Mouse (Mus musculus) heart, postnatal 14 days (tissue): Measurements from ENCODE around the gene Snx20. TPM values are rescaled to one million over a fixed set of nuclear protein-coding genes. Genes with fewer than 3 reads are reported as not detected.

Experiments
- DNase-seq, 2 experiments: peaks; one replicate each; pipeline ENCODE4 v3.0.0; 2021 to 2022
- intact Hi-C: fragments of 180-260 bp; cut with DNase I; formaldehyde crosslinking; loops from one replicate; pipeline ENCODE4 v1.15.1; 2025
- total RNA-seq, 2 experiments: library from RNA; stranded (reverse); gene quantifications; 2 replicates each; pipeline ENCODE4 v1.2.3; 2021

Snx20 gene
- total RNA-seq, 2 experiments from 2014 or later, result 0.98 to 1.5 TPM

DNA sequence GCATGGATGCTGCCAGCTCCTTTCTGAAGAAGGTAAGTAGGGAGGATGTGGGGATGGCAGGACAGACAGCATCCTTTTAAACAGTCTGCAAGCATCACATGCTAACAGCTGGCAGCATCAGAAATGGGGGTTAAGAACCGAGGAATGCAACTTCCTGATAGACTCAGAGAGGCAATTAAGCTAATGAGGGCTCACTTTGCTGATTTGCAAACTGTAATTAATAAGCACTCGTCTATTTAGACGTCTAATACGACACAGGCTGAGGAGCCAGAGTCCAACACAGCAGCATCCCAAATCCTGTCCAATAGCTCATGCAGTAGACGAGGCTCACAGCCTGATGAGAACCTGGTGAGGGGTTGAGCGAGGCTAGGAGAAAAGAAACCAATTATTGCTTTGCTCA, 25.7 kb downstream of the Snx20 start:
- intact Hi-C loops, result no loop called here
- no peak for DNase-seq

DNA sequence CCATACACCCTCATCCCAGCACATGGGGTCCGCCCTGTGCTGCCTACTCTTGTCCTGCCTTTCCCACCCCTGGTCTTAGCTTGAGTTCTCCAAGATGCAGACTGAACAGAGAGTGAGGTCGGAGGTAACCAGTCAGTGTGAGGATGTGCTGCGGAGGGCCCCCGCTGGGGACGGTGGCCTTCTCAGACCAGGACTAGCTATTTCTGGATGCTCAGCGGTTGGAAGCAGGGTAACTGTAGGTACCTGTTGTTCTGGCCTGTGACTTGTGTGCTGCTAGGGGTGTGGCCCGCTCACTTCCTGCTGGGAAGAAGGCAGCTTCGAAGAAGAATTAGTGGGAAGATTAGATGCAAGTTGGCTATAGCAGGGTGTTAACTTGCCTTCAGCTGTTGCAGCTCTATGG, 26.9 kb downstream of the Snx20 start:
- intact Hi-C loops, result no loop called here
- DNase-seq, result no peak

DNA sequence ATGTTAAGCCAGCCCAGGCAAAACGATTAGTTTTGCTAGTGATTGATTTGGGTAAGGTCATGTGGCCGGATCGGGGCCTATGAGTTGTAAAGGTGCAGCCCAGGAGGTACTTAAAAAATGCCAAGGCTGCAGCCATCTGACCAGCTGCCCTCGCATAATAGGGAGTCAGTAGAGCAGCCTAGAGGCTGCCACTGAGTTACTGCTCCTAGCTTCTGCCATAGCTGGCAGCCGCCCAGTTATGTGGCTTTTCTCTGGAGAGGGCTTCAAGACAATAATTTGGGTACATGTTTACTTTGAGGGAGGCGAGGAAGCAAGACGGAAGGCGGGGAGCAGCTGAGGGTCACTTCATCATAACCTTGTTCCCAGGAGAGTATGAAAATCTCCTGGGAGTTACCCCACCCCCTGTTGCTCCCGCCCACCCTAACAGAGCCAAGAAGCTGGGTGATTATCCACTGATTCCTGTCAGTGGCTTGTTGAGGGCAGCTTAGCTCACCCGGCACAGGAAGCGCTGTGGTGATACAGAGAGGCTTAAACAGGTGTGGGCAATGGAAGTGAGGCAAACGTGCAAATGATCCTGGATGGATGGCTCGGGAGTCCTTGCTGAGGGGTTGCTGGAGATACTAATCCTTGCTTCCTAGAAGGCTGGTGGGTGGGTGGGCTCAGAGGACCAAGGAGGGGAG, 30.4 kb downstream of the Snx20 start:
- no peak for DNase-seq
- intact Hi-C loops, result no loop called here

DNA sequence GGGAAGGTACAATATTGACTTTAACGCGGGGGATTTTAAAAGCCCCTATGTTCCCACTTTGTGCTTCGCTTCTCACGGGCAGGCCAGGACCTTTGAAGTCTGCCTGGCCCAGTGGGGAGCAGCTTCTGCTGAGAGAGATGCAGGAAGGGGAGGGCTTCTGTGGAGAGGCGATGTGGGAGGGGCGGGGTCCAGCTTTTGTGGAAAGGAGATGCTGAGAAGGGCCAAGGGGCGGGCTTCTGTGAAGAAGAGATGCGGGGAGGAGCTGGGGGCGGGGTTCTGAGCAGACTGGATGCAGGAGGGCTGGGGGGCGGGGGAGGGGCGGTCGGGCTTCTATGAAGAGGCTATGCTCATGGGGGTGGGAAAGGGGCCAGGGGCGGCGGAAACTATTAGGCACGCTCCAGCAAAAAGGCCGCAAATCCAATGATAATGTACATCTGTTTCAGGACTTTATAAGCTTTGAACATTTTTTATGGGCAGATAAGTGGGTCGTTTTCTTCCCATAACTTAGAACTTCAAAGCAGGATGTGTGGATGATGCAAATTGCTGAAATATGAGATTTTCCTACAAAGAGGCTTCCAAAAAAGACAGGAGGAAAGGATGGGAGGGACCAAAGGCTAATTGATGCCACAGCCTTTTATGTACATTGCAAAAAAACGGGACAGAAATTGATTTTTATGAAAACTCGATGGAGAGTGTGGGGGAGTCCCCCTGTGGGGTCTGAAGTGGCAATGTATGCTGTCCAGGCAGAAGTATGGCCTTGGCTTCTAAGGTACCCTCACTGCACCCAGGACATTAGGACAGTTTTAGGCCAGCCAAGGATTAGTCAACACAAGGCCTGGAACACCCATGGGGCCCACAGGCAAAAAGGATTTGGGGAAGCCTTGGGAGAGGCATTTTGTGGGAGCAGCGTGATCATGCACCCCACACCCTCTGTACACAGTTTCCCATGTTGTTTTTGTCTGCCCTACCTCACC, 31.6 kb downstream of the Snx20 start:
- peak; percentile 53 to 67 for DNase-seq
- intact Hi-C loops, result no loop called here

DNA sequence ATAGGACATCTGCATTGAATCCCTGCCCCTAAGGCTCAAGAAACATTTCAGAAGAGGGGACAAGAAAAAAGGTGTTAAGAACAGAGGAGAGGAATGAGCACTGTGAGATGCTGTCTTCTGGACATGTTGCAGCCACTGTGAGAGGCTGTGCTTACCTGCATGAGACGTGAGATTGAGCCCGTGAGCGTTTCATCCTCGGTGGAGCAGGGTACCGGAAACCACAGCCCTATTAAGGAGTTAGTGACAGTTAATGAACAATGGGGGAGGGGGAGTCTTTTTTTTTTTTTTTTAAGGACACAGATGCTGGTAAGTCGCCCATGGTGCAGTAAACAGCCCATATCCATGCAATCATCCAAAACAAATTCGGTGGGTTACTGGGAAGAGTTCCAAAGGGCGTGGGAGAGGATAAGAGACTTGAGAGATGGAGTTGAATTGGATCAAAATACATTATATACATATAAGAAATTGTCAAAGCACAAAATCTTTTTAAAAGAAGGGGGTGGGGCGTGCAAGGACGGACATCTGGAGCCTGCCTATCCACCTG, 32.4 kb downstream of the Snx20 start:
- no peak for DNase-seq
- intact Hi-C loops, result no loop called here

DNA sequence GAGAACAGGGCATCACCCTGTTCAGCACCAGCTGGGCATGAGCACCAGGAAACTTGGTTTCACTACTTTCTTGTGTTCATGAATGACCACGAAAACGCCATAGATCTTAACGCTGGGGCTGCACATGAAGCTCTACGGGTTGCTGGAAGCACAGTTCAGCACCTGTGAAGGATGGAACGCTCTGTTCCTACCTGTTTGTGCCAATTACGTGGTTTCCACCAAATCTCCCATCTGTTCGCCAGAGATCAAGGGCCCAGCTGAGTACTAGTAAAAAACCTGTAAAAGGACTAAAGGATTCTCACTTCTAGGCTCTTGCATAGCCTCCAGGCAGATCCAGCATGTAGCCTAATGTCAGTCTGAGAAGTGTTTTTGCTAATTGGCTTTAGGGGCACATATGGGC, 36.4 kb downstream of the Snx20 start:
- no peak for DNase-seq
- intact Hi-C loops, result no loop called here

DNA sequence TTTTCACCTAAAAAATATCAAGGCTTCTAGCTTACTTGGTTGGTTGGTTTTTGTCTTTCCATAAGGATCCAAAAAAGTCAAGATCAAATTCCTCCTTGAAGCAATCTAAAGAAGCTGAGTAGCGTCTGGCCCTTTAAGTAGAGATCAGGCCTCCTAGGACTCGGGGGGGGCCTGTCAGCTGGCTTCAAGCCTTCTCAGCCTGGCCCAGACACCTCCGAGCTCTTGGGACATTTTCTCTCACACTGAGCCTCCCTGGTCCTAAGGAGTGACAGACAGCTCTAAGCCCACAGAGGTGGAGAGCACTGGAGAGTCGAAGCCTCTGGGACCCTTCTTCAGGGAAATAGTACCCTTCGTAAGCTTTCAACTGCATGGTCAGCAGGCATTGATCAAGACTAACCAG, 37.4 kb downstream of the Snx20 start:
- no peak for DNase-seq
- intact Hi-C loops, result no loop called here

DNA sequence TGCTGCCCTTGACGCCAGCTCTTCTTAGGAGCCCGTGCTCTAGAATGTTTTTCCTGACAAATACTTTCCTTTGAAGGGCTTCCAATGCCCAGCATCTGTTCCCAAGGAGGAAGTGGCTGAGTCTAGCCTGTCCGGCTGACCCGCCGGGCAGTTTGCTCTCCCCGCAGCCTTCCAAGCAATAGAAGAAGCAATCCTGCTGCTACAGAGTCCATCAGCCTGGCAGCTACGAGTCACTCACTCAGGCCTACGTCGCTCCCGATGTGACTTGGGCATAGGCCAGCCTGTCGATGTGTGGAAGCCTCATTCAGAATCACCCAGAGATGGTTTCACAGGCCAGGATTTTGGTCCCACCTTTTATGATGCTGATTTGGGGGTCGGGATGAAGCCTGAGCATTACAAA, 39.9 kb downstream of the Snx20 start:
- intact Hi-C loops, result no loop called here
- DNase-seq, result no peak

DNA sequence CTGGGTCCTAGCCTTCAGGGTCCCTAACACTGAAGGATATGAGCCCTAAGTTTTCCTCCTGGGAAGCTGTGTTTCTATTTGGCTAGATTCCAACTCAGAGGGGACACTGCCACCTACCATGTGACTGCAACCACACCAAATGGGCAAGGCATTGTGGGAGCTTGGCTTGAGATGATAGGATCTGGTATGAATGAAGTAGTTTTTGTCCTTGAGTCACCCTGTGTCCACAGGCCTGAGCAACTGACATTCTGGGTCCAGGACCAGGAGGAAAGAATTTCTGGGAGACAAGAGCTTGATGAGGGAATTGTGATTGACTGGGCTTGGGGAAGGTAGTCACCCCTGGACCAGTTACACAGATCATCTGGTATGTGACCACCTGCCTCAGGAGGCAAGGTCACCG, 42.0 kb downstream of the Snx20 start:
- no peak for DNase-seq
- intact Hi-C loops, result no loop called here

DNA sequence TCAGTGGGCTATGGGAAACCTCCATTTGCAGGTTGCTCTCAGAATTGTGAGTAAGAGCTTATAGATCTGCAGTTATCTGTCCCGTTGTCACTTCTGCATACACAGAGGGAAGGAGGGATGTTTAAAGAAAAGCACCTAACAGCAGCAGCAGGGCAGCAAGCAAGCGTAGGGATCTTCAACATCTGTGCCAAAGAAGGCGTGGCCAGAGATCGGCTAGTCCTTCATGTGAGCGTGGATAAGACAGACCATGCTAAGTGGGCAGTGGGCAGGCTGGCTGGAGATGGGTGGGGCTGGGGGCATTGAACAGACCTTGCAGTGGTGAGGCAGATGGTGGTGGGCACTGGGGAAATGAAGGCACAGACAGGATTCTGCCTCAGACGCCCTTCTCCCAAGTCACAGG, 45.7 kb downstream of the Snx20 start:
- intact Hi-C loops, result no loop called here
- DNase-seq, result no peak

DNA sequence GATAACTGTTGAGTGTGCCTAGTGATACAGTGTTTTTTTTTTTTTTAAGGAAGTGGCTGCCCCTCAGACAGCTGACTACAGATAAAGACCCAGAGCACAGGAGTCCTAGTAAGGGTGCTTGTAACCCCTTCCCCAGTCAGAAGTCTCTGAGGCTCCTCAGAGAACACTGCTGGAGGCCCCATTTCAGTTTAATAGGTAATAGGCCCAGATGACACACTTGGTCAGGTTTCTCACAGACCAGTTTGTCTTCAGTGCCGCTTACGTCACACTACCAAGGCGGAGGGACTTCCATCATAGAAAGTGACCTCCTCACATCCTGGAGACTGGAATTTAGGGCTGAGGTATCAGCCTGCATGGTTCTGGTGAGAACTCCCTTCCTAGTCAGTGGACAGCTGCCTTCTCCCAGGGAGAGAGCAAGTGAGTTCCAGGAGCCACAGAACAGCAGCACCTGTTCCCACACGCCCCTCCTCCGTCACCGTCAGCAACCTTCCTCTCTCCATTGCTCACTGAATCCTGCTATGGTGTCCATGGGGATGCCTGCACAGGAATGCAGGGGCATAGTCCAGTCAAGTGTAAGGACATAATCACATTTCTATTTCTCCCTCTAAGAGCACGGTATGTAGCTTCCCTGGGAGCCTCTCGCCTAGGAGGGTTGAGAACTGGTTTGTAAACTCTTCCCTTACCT, 47.6 kb downstream of the Snx20 start:
- intact Hi-C loops, result no loop called here
- DNase-seq, result no peak

DNA sequence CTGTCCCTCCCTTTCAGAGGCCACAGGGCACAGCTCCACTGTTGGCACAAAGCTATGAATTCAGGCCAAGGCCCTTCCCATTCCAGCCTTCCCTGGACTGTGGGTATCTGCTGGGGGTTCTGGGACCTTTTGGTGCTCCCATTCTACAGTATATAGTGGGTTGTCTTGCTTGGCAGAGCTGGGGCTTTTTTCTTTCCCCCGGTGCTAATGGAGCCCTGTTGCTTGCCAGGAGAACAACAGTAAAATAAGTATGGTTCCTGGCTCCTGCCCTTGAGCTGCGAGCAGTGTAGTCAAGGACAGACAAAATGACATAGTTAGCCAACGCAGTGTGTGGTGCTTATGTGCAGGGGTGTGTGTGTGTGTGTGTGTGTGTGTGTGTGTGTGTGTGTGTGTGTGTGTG, 52.1 kb downstream of the Snx20 start:
- no peak for DNase-seq
- intact Hi-C loops, result no loop called here

DNA sequence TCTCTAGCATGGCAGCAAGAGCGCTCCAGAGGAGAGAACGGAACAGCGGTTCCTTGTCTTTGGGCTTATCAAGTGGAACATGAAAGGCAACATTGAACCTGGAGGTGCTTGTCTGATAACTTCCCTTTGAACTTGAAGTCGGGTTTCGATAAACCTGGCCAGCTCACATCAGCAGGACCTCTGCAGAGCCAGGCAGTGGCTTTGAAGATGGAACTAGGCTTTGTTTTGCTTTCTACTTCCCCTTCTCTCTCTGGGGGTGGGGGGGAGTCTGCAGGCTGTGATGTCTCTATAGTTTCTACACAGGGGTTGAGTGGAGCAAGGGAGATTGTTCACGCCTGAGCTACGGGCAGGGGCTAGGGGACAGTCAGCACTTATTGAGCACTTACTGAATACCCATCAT, 55.1 kb downstream of the Snx20 start:
- DNase-seq, result no peak
- intact Hi-C loops, result no loop called here

DNA sequence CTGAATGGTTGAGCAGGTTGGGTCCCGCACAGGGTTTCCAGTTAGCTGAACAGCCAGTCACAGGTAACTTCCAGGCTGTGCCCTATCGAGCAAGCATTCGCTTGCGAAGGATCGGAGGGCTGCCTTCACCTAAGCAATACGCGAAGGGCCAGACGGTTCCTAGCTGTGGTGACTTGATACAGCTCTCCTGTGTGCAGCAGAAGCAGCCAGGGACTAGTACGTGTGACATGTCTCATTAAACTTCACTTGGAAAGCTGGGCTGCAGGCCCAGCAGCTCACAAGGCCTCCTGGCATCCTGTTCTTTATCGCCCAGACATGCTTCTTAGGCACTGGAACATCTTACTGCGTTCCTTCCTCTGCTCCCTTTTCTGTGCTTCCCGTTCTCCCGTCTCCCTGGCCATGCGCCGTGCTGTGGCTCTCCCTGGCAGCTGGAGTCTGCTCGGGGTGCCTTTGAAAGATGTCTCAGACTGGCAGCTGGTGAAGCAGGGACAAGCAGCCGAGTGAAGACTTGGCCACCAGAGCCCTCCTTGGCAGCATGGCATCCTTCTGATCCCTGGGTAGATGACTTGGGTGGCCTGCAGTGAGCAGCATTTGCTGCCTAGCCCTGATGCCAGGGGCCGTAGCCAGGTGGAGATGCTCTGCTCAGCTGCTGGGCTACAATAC, 56.1 kb downstream of the Snx20 start:
- no peak for DNase-seq
- intact Hi-C loops, result no loop called here

DNA sequence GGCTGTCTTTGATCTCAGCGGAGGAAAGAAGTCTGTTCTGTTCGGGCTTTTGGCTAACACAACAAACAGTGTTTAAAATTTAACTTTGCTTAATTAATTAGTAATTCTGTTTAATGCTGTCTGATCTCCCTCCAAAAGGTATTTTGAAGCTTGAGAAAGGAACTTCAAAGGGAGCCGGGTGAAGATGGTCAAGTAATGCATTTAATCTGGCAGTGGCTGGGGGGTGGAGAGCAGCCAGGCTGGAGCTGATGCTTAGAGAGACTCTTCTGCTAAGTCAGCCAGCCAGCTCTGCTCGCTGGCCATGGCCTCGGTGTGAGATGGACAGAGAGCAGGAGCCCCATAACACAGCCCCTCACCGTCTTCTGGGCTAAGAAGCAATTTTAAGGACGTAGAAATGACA, 56.7 kb downstream of the Snx20 start:
- intact Hi-C loops, result no loop called here
- no peak for DNase-seq

DNA sequence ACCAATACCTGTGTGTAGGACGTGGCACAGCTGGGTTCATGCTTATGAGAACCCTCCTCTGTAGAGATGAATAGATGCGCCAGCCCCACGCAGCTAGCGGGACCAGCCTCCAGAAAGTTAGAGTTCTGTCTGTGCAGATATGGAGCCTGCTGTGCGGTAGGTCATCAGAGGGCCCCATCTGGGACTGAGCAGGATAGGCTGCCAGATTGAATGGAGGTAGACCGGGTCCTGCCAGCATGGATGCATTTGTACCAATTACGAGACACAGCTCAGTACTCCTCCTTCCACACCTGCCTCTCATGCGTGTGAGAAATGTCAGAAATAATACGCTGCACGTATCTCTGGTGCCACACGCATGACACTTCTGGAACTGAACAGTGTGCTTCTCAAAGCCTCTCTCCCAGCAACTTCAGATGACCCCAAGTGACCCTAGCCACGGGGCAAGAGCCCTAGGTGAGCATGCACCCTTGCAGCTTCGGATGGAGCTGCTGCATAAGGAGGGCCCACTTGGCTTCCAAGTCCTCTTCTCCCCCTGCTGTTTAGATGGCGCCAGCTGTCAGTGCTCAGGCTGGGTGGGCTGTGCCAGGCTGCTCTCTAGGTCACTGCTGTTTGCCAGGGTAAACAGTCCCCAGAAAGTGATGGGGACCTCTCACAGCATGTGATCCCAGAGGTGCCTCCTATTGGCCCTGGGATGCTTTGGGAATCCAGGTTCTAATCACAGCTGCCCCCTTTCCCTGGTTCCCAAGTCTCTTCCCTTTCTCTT, 57.3 kb downstream of the Snx20 start:
- intact Hi-C loops, result no loop called here

DNA sequence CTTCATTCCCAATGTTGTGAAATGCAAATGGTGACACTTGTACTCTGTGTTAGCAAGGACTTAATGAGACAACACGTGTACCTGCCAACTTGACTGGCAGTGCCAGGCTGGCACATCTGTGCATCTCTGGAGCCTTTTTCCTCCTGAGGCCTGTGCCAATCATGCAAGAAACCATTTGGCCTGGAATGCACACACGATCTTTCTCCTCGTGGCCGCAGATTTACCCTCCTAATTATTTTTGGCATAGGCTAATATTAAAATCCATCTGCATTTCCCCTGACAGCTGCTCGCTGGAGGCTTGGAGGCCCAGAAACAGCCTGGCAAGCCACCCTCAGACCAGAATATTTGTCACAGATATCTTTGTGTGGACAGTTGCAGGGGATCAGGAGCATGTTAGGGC, 58.3 kb downstream of the Snx20 start:
- DNase-seq, result no peak
- intact Hi-C loops, result no loop called here

More for the DNA sequence above, 57.3 kb downstream of the Snx20 start:
- DNase-seq, result no peak
